Mouse (Mus musculus) forebrain, embryonic 14.5 days (tissue): ENCODE data around the gene Sfrp2. TPM values are rescaled to one million over a fixed set of nuclear protein-coding genes. Genes with fewer than 3 reads are reported as not detected.
A peak's percentile ranks its signal among the peaks of the same experiment; 100 is the strongest.

ENCODE experiments used
- ATAC-seq: fragments of 200-750 bp; cut with Nextera tagmentation; 2 replicates; pipeline ENCODE4 v1.8.0; 2017; ENCODE audit warnings: mild to moderate bottlenecking, moderate library complexity
- DNase-seq: peaks from one replicate; pipeline ENCODE4 v3.0.0-alpha.2; 2015; ENCODE audit warnings: low spot score
- H3K27ac ChIP-seq: fragments of 300-500 bp; sonication (generic); 2 replicates; pipeline ENCODE4 v1.5.1; 2014; ENCODE audit warnings: low read depth, mild to moderate bottlenecking, control low read depth, low read length, moderate library complexity
- H3K27me3 ChIP-seq: fragments of 300-500 bp; sonication (generic); replicated peaks from 2 replicates; pipeline ENCODE4 v1.6.1; 2014; ENCODE audit warnings: low read length, control low read depth, mixed read lengths; ENCODE audit not compliant: control insufficient read depth, insufficient read depth
- H3K36me3 ChIP-seq: fragments of 300-500 bp; sonication (generic); 2 replicates; pipeline ENCODE4 v1.6.1; 2014; ENCODE audit warnings: low read length, control low read depth; ENCODE audit not compliant: control insufficient read depth, insufficient read depth
- H3K4me1 ChIP-seq: fragments of 300-500 bp; sonication (generic); 2 replicates; pipeline ENCODE4 v1.6.1; 2014; ENCODE audit warnings: antibody characterized with exemption, low read length, control low read depth; ENCODE audit not compliant: control insufficient read depth, insufficient read depth
- H3K4me2 ChIP-seq: fragments of 300-500 bp; sonication (generic); 2 replicates; pipeline ENCODE4 v1.6.1; 2014; ENCODE audit warnings: mild to moderate bottlenecking, control low read depth, low read length
- H3K4me3 ChIP-seq: fragments of 300-500 bp; sonication (generic); 2 replicates; pipeline ENCODE4 v1.5.1; 2014; ENCODE audit warnings: low read depth, low read length, control low read depth
- H3K9ac ChIP-seq: fragments of 300-500 bp; sonication (generic); 2 replicates; pipeline ENCODE4 v1.6.1; 2014; ENCODE audit warnings: mild to moderate bottlenecking, low read length, control low read depth, moderate library complexity
- H3K9me3 ChIP-seq: fragments of 300-500 bp; sonication (generic); replicated peaks from 2 replicates; pipeline ENCODE4 v1.6.1; 2016; ENCODE audit warnings: low read length, control low read depth, mixed read lengths; ENCODE audit not compliant: control insufficient read depth
- WGBS: fragments of 180-500 bp; shearing (Covaris S2); extraction: QIAGEN DNeasy Blood & Tissue Kit; methylation state at CpG from one replicate; pipeline ENCODE4 v1.1.7; 2014; 5-methylcytosine and 5-hydroxymethylcytosine counted together
- polyA plus RNA-seq: library from polyadenylated mRNA; unstranded; fragments of >200 nt; fragmentation: Nextera tagmentation; extraction: Ambion mirVana; gene quantifications from 2 replicates; pipeline ENCODE4 v1.2.1, GENCODE M21; 2014

The Sfrp2 gene
- polyA plus RNA-seq, 1 experiment from 2014 or later, result 27.2 TPM

GRCm38 (mm10) chr3:83784726-83785125, 18.6 kb downstream of the Sfrp2 start:
- Histone ChIP-seq H3K9me3 (no peaks in the 10 kb centered on the region), H3K4me2 (no peak overlapping the region), H3K27me3 (no peaks in the 10 kb centered on the region), H3K36me3 (no peaks in the 10 kb centered on the region), H3K4me3 (no peak overlapping the region), H3K27ac (no peak overlapping the region), H3K4me1 (0 out of 2 replicates have a peak, but pooled peaks cover 2% of the 10 kb centered on the region), H3K9ac (no peak overlapping the region)
- ATAC-seq (no peak), DNase-seq (no peak)
- 90% methylated on average over 3 of the region's 3 CpGs for WGBS

GRCm38 (mm10) chr3:83787086-83787485, 21.0 kb downstream of the Sfrp2 start:
- H3K4me3 ChIP-seq, result no peak overlapping the region
- H3K9me3 ChIP-seq, result no peaks in the 10 kb centered on the region
- no peak overlapping the region for H3K4me2 ChIP-seq
- no peaks in the 10 kb centered on the region for H3K27me3 ChIP-seq
- H3K9ac ChIP-seq, result no peak overlapping the region
- no peaks in the 10 kb centered on the region for H3K36me3 ChIP-seq
- no peak for DNase-seq
- H3K27ac ChIP-seq, result no peak overlapping the region
- ATAC-seq, result no peak
- H3K4me1 ChIP-seq, result 0 out of 2 replicates have a peak, but pooled peaks cover 2% of the 10 kb centered on the region
- 53% methylated on average over 2 of the region's 2 CpGs for WGBS

- WGBS, result 93% methylated on average over 7 of the region's 7 CpGs
- Histone ChIP-seq H3K9me3 (no peaks in the 10 kb centered on the region), H3K27ac (no peak overlapping the region), H3K9ac (no peak overlapping the region), H3K4me2 (no peak overlapping the region), H3K4me1 (0 out of 2 replicates have a peak, but pooled peaks cover 2% of the 10 kb centered on the region), H3K36me3 (no peaks in the 10 kb centered on the region), H3K27me3 (no peaks in the 10 kb centered on the region), H3K4me3 (no peak overlapping the region)
- no peak for ATAC-seq
- no peak for DNase-seq
These were observed 21.7 kb downstream of the Sfrp2 start for GRCm38 (mm10) chr3:83787776-83788305.

GRCm38 (mm10) chr3:83789651-83790451, 23.7 kb downstream of the Sfrp2 start:
- no peak overlapping the region for H3K27ac ChIP-seq
- peak overlapping the region; percentile 55 for H3K4me3 ChIP-seq
- DNase-seq (peak; percentile 49), ATAC-seq (peak; percentile 76)
- H3K36me3 ChIP-seq, result no peaks in the 10 kb centered on the region
- 2% methylated on average over 44 of the region's 44 CpGs for WGBS
- peak overlapping the region; percentile 90 for H3K4me2 ChIP-seq
- no peaks in the 10 kb centered on the region for H3K27me3 ChIP-seq
- no peaks in the 10 kb centered on the region for H3K9me3 ChIP-seq
- 0 out of 2 replicates have a peak, but pooled peaks cover 2% of the 10 kb centered on the region for H3K4me1 ChIP-seq
- H3K9ac ChIP-seq, result peak overlapping the region; percentile 69

GRCm38 (mm10) chr3:83791444-83791843, 25.3 kb downstream of the Sfrp2 start:
- H3K27me3 ChIP-seq, result no peaks in the 10 kb centered on the region
- ATAC-seq, result no peak

GRCm38 (mm10) chr3:83797098-83797497, 31.0 kb downstream of the Sfrp2 start:
- WGBS, result 82% methylated on average over 6 of the region's 6 CpGs
- DNase-seq (no peak), ATAC-seq (no peak)
- no peak overlapping the region for H3K4me3 ChIP-seq
- H3K9ac ChIP-seq, result no peak overlapping the region
- no peaks in the 10 kb centered on the region for H3K9me3 ChIP-seq
- H3K27ac ChIP-seq, result no peak overlapping the region
- H3K27me3 ChIP-seq, result no peaks in the 10 kb centered on the region
- no peaks in the 10 kb centered on the region for H3K4me1 ChIP-seq
- H3K36me3 ChIP-seq, result no peaks in the 10 kb centered on the region
- H3K4me2 ChIP-seq, result no peak overlapping the region

More at GRCm38 (mm10) chr3:83791444-83791843, 25.3 kb downstream of the Sfrp2 start:
- no peak overlapping the region for H3K27ac ChIP-seq
- DNase-seq, result no peak
- no peaks in the 10 kb centered on the region for H3K9me3 ChIP-seq
- H3K4me2 ChIP-seq, result no peak overlapping the region
- H3K9ac ChIP-seq, result no peak overlapping the region
- 50% methylated on average over 3 of the region's 3 CpGs for WGBS
- no peaks in the 10 kb centered on the region for H3K36me3 ChIP-seq
- H3K4me3 ChIP-seq, result no peak overlapping the region
- 0 out of 2 replicates have a peak, but pooled peaks cover 2% of the 10 kb centered on the region for H3K4me1 ChIP-seq

GRCm38 (mm10) chr3:83797828-83798227, 31.7 kb downstream of the Sfrp2 start:
- peak; percentile 62; the same call in 1 of the 2 replicates for ATAC-seq
- no peak overlapping the region for H3K4me3 ChIP-seq
- H3K27me3 ChIP-seq, result no peaks in the 10 kb centered on the region
- WGBS, result 6% methylated on average over 10 of the region's 10 CpGs
- H3K4me1 ChIP-seq, result no peaks in the 10 kb centered on the region
- no peak overlapping the region for H3K27ac ChIP-seq
- no peaks in the 10 kb centered on the region for H3K9me3 ChIP-seq
- peak; percentile 64 for DNase-seq
- no peaks in the 10 kb centered on the region for H3K36me3 ChIP-seq
- no peak overlapping the region for H3K9ac ChIP-seq
- no peak overlapping the region for H3K4me2 ChIP-seq

- Histone ChIP-seq H3K27me3 (no peaks in the 10 kb centered on the region), H3K9me3 (no peaks in the 10 kb centered on the region), H3K36me3 (no peaks in the 10 kb centered on the region), H3K4me3 (no peak overlapping the region), H3K27ac (no peak overlapping the region), H3K4me2 (no peak overlapping the region), H3K9ac (no peak overlapping the region), H3K4me1 (no peaks in the 10 kb centered on the region)
- DNase-seq (no peak), ATAC-seq (no peak)
- WGBS, result 93% methylated on average over 7 of the region's 7 CpGs
These were observed 33.4 kb downstream of the Sfrp2 start for GRCm38 (mm10) chr3:83799486-83799885.

- Histone ChIP-seq H3K4me3 (no peak overlapping the region), H3K27me3 (no peaks in the 10 kb centered on the region), H3K36me3 (no peaks in the 10 kb centered on the region), H3K4me2 (no peak overlapping the region), H3K9ac (no peak overlapping the region), H3K4me1 (no peaks in the 10 kb centered on the region), H3K9me3 (no peaks in the 10 kb centered on the region), H3K27ac (no peak overlapping the region)
- ATAC-seq, result no peak
- no peak for DNase-seq
- 93% methylated on average over 4 of the region's 4 CpGs for WGBS
These were observed 35.6 kb downstream of the Sfrp2 start for GRCm38 (mm10) chr3:83801649-83802155.
